Mouse (Mus musculus) liver, embryonic 18 days (tissue): Measurements from ENCODE around the gene Gpank1. TPM values are rescaled to one million over a fixed set of nuclear protein-coding genes. Genes with fewer than 3 reads are reported as not detected.

Experiments
- polyA plus RNA-seq: library from polyadenylated mRNA; depleted of rRNA; stranded (reverse); fragments of >200 nt; gene quantifications from 2 replicates; pipeline ENCODE4 v1.2.3, GENCODE M21; 2012; rRNA removed

The Gpank1 gene
- polyA plus RNA-seq, result 8.0 and 8.7 TPM in 2 replicates

GRCm38 (mm10) chr17:35121143-35121799 is at the start of gene Gpank1:
Gpank1 (plus strand) TSS chr17:35121455.

GRCm38 (mm10) chr17:35076507-35077176 is 44.6 kb upstream of the Gpank1 start, which contains the start of gene Ly6g6e:
Ly6g6e (plus strand) TSS chr17:35076902.

DNA sequence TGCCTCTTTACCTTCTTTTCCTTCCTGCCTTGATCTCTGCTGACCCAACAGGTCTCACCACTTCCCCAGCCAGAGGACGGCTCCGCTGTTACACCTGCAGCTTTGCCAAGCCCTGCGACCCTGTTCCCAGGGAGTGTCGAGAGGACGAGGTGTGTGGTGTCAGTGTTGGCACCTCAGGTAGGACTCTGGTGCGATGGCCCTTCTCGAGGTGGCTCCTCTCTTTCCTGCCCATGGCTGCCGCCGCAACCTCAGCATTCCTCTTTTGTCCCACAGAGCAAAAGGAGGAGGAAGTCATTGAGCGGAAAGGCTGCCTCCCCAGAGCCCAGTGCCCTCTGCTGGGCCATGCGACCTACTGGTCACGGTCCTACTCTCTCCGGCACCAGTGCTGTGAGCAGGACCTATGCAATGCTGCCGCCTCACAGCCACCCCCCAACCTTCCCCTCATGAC is 43.4 kb upstream of the Gpank1 start, which contains the start of gene Ly6g6d:
Gene Ly6g6d, minus strand, starts transcription at position 280 of the 448 bp plus-strand sequence.

DNA sequence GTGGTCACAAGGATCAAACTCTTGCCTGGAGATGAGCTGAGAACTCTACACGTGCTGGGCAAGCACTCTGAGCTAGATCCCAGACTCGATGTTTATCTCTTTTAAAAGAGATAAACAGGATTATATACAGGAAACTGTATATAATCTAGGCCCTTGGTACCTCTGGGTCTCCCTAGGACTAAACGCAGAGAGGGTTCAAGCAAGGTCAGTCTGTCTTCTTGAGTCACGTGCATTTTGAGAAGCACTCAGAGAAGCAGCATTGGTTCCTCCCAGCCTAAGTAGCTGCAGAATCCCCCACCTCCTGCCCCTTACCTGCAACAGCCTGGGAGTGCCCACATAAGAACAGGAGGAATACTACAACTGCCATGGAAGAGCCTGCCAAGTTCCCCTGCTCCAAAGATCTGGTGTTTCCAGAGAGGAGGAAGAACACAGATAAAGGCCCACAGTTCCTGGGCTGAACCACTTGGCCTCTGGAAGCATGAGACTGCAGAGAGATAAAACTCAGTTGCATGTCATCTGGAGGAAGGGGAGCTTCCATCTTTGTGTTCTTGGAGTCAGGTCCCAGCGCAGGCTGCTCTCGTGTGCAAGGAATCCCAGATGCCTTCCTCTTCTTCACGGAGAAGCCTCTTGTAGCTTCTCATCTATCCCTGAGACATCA is 35.9 kb upstream of the Gpank1 start, which contains the start of gene Ly6g6f:
Gene Ly6g6f, minus strand, starts transcription at position 403 of the 658 bp plus-strand sequence.

DNA sequence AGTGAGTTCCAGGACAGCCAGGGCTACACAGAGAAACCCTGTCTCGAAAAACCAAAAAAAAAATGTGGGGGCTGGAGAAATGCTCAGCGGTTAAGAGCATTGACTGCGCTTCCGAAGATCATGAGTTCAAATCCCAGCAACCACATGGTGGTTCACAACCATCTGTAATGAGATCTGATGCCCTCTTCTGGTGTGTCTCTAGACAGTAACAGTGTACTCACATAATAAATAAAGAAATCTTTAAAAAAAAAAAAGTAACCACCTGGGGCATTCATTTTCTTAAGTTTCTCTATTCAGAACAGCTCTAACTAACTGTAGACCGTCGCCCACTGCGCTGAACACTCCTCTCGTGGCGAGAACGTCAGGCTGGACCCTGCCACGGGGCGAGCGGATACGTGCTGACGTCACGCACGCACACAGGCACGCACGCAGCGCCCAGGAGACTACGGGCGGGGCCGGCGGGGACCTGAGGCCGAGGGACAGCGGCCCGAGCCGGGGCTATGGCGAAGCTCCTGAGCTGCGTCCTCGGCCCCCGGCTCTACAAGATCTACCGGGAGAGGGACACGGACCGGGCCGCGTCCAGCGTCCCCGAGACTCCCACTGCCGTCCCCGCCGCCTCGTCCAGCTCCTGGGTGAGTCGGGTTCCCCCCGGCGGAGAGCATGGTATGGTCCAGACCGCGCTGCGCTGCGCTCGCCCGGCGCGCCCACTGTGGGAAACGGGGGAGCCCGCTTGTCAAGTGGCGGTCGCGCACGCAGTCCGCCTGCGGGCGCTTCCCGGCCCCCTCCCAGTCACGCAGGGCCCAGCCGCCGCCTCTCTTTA is 32.2 kb upstream of the Gpank1 start, which contains the start of gene Abhd16a:
Gene Abhd16a, plus strand, starts transcription at position 439 of the 820 bp plus-strand sequence.

GRCm38 (mm10) chr17:35108097-35108496 is 13.2 kb upstream of the Gpank1 start, which contains the start of gene Ly6g5c:
Ly6g5c (plus strand) TSS chr17:35108279.

GRCm38 (mm10) chr17:35115046-35116019 is 5.9 kb upstream of the Gpank1 start, which contains the start of gene Ly6g5b:
Ly6g5b (minus strand) TSS chr17:35115428.

GRCm38 (mm10) chr17:35121871-35122303 is 632 bp downstream of the Gpank1 start, which contains the start of gene Csnk2b:
Csnk2b (minus strand) TSS chr17:35122053.

GRCm38 (mm10) chr17:35126206-35126611 is 5.0 kb downstream of the Gpank1 start, which contains the start of gene D17H6S53E:
D17H6S53E (plus strand) TSS chr17:35126373.

DNA sequence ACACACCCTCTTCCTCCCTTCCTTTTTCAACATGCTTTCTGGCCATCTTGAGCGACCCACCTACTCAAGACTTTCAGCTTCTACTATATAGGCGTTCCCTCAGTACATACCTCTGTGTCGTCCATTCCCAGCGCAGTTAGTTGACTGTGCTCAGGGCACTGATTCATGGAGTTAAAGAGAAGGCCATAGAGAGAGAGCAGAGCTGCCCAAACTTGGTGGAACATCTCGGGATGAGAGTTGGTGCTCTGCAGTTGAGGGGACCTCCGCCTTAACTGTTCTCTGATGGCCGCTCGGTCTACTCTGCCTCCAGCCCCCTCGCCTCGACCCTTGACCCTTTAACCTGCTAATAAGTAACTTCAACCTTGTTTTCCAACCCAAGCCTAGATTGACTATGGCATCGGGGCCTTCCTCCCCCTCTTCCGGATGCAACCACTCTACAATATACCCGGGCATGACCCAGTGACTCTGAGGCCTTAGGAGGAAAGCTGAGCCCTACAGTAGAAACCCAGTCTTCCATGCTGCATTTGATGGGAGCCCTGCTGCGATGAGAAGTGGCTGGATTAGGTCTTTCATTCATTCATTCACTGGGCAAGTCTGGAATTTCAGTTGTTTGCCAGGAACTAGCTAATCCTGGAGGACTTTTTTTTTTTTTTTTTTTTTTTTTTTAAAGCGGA is 10.4 kb downstream of the Gpank1 start, which contains the start of gene Apom:
Gene Apom, minus strand, starts transcription at position 551 of the 674 bp plus-strand sequence.

GRCm38 (mm10) chr17:35134801-35135590 is 13.7 kb downstream of the Gpank1 start, which contains the start of gene Bag6:
Bag6 (plus strand) TSS chr17:35135178.

GRCm38 (mm10) chr17:35164568-35165450 is 43.6 kb downstream of the Gpank1 start, which contains the start of gene Prrc2a:
Prrc2a (minus strand) TSS chr17:35164897.

Other genes with a start within 250 kb of the Gpank1 start
- 4.8 and 6.3 TPM in 2 replicates for gene Zbtb12, start 242.0 kb upstream of the Gpank1 start, polyA plus RNA-seq
- 0.04 and 0.05 TPM in 2 replicates for gene Gm20547, start 239.4 kb upstream of the Gpank1 start, polyA plus RNA-seq
- 36.4 and 36.8 TPM in 2 replicates for gene C2, start 223.2 kb upstream of the Gpank1 start, polyA plus RNA-seq
- 30.4 and 37.6 TPM in 2 replicates for gene Ehmt2, start 223.0 kb upstream of the Gpank1 start, polyA plus RNA-seq
- 3.8 and 5.8 TPM in 2 replicates for gene Slc44a4, start 207.0 kb upstream of the Gpank1 start, polyA plus RNA-seq
- gene Neu1, start 190.2 kb upstream of the Gpank1 start, polyA plus RNA-seq, result 21.1 and 21.2 TPM in 2 replicates
- 3.1 and 3.3 TPM in 2 replicates for gene Hspa1b, start 162.2 kb upstream of the Gpank1 start, polyA plus RNA-seq
- gene Gm20481, start 151.5 kb upstream of the Gpank1 start, polyA plus RNA-seq, result not detected in 2 replicates
- gene Hspa1a, start 149.3 kb upstream of the Gpank1 start, polyA plus RNA-seq, result 1.9 and 2.5 TPM in 2 replicates
- 0.06 and 0.07 TPM in 2 replicates for gene Hspa1l, start 148.8 kb upstream of the Gpank1 start, polyA plus RNA-seq
- gene Lsm2, start 139.6 kb upstream of the Gpank1 start, polyA plus RNA-seq, result 64.3 and 69.6 TPM in 2 replicates
- gene Vars, start 120.5 kb upstream of the Gpank1 start, polyA plus RNA-seq, result 42.1 and 47.2 TPM in 2 replicates
- gene Vwa7, start 104.9 kb upstream of the Gpank1 start, polyA plus RNA-seq, result 0.17 and 0.23 TPM in 2 replicates
- gene Sapcd1, start 93.4 kb upstream of the Gpank1 start, polyA plus RNA-seq, result 4.3 and 5.0 TPM in 2 replicates
- gene Msh5, start 74.7 kb upstream of the Gpank1 start, polyA plus RNA-seq, result 7.7 and 8.5 TPM in 2 replicates
- gene Clic1, start 71.5 kb upstream of the Gpank1 start, polyA plus RNA-seq, result 88.4 and 92.7 TPM in 2 replicates
- 13.9 and 14.9 TPM in 2 replicates for gene Ddah2, start 62.4 kb upstream of the Gpank1 start, polyA plus RNA-seq
- gene Ly6g6c, start 56.1 kb upstream of the Gpank1 start, polyA plus RNA-seq, result 0.06 TPM in 1 of 2 replicates, not detected in the other
- gene Mpig6b, start 55.3 kb upstream of the Gpank1 start, polyA plus RNA-seq, result 1.5 and 1.9 TPM in 2 replicates
- 0.28 and 0.30 TPM in 2 replicates for gene Ly6g6e, start 44.6 kb upstream of the Gpank1 start, polyA plus RNA-seq
- 0.71 and 0.79 TPM in 2 replicates for gene Ly6g6d, start 43.4 kb upstream of the Gpank1 start, polyA plus RNA-seq
- gene Ly6g6f, start 35.8 kb upstream of the Gpank1 start, polyA plus RNA-seq, result 4.7 and 4.8 TPM in 2 replicates
- 32.1 and 32.4 TPM in 2 replicates for gene Abhd16a, start 32.2 kb upstream of the Gpank1 start, polyA plus RNA-seq
- gene Ly6g5c, start 13.2 kb upstream of the Gpank1 start, polyA plus RNA-seq, result not detected in 2 replicates
- 0.46 and 0.64 TPM in 2 replicates for gene Ly6g5b, start 6.0 kb upstream of the Gpank1 start, polyA plus RNA-seq
- gene Csnk2b, start 598 bp downstream of the Gpank1 start, polyA plus RNA-seq, result 84.1 and 85.2 TPM in 2 replicates
- gene D17H6S53E, start 4.9 kb downstream of the Gpank1 start, polyA plus RNA-seq, result 1.8 and 2.0 TPM in 2 replicates
- 464 and 524 TPM in 2 replicates for gene Apom, start 10.6 kb downstream of the Gpank1 start, polyA plus RNA-seq
- gene Bag6, start 13.7 kb downstream of the Gpank1 start, polyA plus RNA-seq, result 37.8 and 48.6 TPM in 2 replicates
- gene Prrc2a, start 43.4 kb downstream of the Gpank1 start, polyA plus RNA-seq, result 42.6 and 57.5 TPM in 2 replicates
- gene Aif1, start 54.6 kb downstream of the Gpank1 start, polyA plus RNA-seq, result 10.5 and 12.9 TPM in 2 replicates
- 69.9 and 71.0 TPM in 2 replicates for gene Lst1, start 67.0 kb downstream of the Gpank1 start, polyA plus RNA-seq
- gene Ltb, start 73.0 kb downstream of the Gpank1 start, polyA plus RNA-seq, result 5.2 and 5.9 TPM in 2 replicates
- 1.4 TPM in 2 replicates for gene Tnf, start 80.6 kb downstream of the Gpank1 start, polyA plus RNA-seq
- gene Lta, start 83.9 kb downstream of the Gpank1 start, polyA plus RNA-seq, result 0.06 TPM in 1 of 2 replicates, not detected in the other
- 0.08 and 0.26 TPM in 2 replicates for gene Gm16181, start 99.4 kb downstream of the Gpank1 start, polyA plus RNA-seq
- gene Atp6v1g2, start 112.2 kb downstream of the Gpank1 start, polyA plus RNA-seq, result 2.0 and 2.3 TPM in 2 replicates
- gene Nfkbil1, start 114.3 kb downstream of the Gpank1 start, polyA plus RNA-seq, result 5.1 and 5.4 TPM in 2 replicates
- gene Ddx39b, start 120.3 kb downstream of the Gpank1 start, polyA plus RNA-seq, result 170 and 199 TPM in 2 replicates
- 108 and 132 TPM in 2 replicates for gene H2-D1, start 141.3 kb downstream of the Gpank1 start, polyA plus RNA-seq
- 0.06 TPM in 2 replicates for gene H2-Q1, start 198.9 kb downstream of the Gpank1 start, polyA plus RNA-seq
- gene H2-Q2, start 220.8 kb downstream of the Gpank1 start, polyA plus RNA-seq, result 2.3 and 3.8 TPM in 2 replicates